Mouse (Mus musculus): Measurements from ENCODE around the gene Haus7. TPM values are rescaled to one million over a fixed set of nuclear protein-coding genes. Genes with fewer than 3 reads are reported as not detected.

The Haus7 gene
- polyA plus RNA-seq (2021; fragmentation: Nextera tagmentation): 13.6 and 16.0 TPM in 2 replicates
- long read RNA-seq, experiment 1, transcript Haus7-201 (10 exons, 1,380 nt): major isoform, 11 of 16 reads
- long read RNA-seq, experiment 1, partial matches to known transcripts: 0 of 16 reads
- long read RNA-seq, experiment 1, other reads (novel, unspliced or antisense): 2 of 16 reads
- long read RNA-seq, experiment 2, transcript Haus7-201 (10 exons, 1,380 nt): minor isoform, 6 of 18 reads
- long read RNA-seq, experiment 2, transcript Haus7-202 (7 exons, 1,032 nt): major isoform, 9 of 18 reads
- long read RNA-seq, experiment 2, partial matches to known transcripts: 1 of 18 reads
- long read RNA-seq, experiment 2, other reads (novel, unspliced or antisense): 2 of 18 reads

GRCm38 (mm10) chrX:73458877-73459392 lies at the start of gene Haus7:
TSS of gene Haus7 (minus strand) at chrX:73459044.

GRCm38 (mm10) chrX:73483484-73483810 lies 24.6 kb upstream of the Haus7 start, which contains the start of gene Bgn:
TSS of gene Bgn (plus strand) at chrX:73483602.

GRCm38 (mm10) chrX:73435252-73435651 lies 23.6 kb downstream of the Haus7 start, which contains the start of gene Trex2:
TSS of gene Trex2 (minus strand) at chrX:73435344.

GRCm38 (mm10) chrX:73410880-73411517 lies 47.8 kb downstream of the Haus7 start, which contains the start of gene Zfp92:
TSS of gene Zfp92 (plus strand) at chrX:73411096.

GRCm38 (mm10) chrX:73398636-73399035 lies 60.2 kb downstream of the Haus7 start, which contains the start of gene Gm18336:
TSS of gene Gm18336 (minus strand) at chrX:73398736.

Other genes starting within 250 kb of the Haus7 start
- gene Xlr4b, start 244.7 kb downstream of the Haus7 start, polyA plus RNA-seq (2021; fragmentation: Nextera tagmentation): 0.48 TPM in 1 of 2 replicates, not detected in the other
- gene F8a, start 230.8 kb downstream of the Haus7 start, polyA plus RNA-seq (2021; fragmentation: Nextera tagmentation): 16.8 and 21.8 TPM in 2 replicates
- not detected in 2 replicates for gene Xlr4c, start 215.9 kb downstream of the Haus7 start, polyA plus RNA-seq (2021; fragmentation: Nextera tagmentation)
- gene Xlr3c, start 193.7 kb downstream of the Haus7 start, polyA plus RNA-seq (2021; fragmentation: Nextera tagmentation): not detected in 2 replicates
- gene Xlr5a, start 166.1 kb downstream of the Haus7 start, polyA plus RNA-seq (2021; fragmentation: Nextera tagmentation): 0.31 TPM in 1 of 2 replicates, not detected in the other
- gene Xlr5c, start 166.1 kb downstream of the Haus7 start, polyA plus RNA-seq (2021; fragmentation: Nextera tagmentation): 0.20 TPM in 1 of 2 replicates, not detected in the other
- not detected in 2 replicates for gene Gm45015, start 122.2 kb downstream of the Haus7 start, polyA plus RNA-seq (2021; fragmentation: Nextera tagmentation)
- 3.4 and 3.9 TPM in 2 replicates for gene Zfp275, start 116.4 kb downstream of the Haus7 start, polyA plus RNA-seq (2021; fragmentation: Nextera tagmentation)
- gene Gm18336, start 60.3 kb downstream of the Haus7 start, polyA plus RNA-seq (2021; fragmentation: Nextera tagmentation): not detected in 2 replicates
- 0.55 and 0.64 TPM in 2 replicates for gene Zfp92, start 47.9 kb downstream of the Haus7 start, polyA plus RNA-seq (2021; fragmentation: Nextera tagmentation)
- gene Trex2, start 23.7 kb downstream of the Haus7 start, polyA plus RNA-seq (2021; fragmentation: Nextera tagmentation): not detected in 2 replicates
- gene Bgn, start 24.6 kb upstream of the Haus7 start, polyA plus RNA-seq (2021; fragmentation: Nextera tagmentation): 13.0 and 24.0 TPM in 2 replicates
- 12.5 and 14.4 TPM in 2 replicates for gene Atp2b3, start 44.0 kb upstream of the Haus7 start, polyA plus RNA-seq (2021; fragmentation: Nextera tagmentation)
- gene Dusp9, start 180.4 kb upstream of the Haus7 start, polyA plus RNA-seq (2021; fragmentation: Nextera tagmentation): 0.13 and 0.20 TPM in 2 replicates
- 59.8 and 87.0 TPM in 2 replicates for gene Pnck, start 201.1 kb upstream of the Haus7 start, polyA plus RNA-seq (2021; fragmentation: Nextera tagmentation)
- gene Slc6a8, start 214.1 kb upstream of the Haus7 start, polyA plus RNA-seq (2021; fragmentation: Nextera tagmentation): 7.8 and 9.4 TPM in 2 replicates

Measured in left cerebral cortex, adult 6 months (tissue).